Mouse (Mus musculus) lung, postnatal 4 days (tissue): ENCODE results near the gene Adgre5.

Source experiments
- DNase-seq, 2 experiments: peaks; one replicate each; pipeline ENCODE4 v3.0.0; 2021

Gene Adgre5

DNA sequence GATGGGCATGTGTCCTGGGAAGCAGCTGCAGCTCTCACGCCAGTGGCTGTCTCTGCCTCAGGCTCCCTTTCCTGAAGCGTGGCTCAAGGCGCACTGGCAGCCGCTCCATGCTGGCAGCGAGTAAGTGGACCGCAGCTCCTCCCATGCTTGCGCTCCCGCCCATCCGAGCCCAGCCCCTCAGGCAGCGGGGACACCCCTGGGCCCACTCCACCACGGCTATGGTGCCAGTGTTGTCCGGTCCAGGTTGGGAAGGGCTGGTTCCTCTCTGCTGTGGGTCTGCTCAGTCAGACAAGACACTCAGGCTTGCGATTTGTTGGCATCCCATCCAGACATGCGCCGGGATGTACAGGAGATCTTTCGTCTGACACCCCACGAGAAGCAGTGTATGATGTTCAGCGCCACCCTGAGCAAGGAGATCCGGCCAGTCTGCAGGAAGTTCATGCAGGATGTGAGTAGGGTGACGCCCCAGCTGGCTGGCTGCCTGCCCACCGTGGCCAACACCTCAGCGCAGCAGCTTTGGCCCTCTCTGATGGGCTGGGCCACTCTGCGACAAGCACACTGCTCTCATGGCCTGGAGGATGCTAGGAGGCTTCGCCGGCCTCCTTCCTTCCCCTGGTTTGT, 19.6 kb downstream of the Adgre5 start:
- peak; percentile 86 to 93 for DNase-seq

- no peak for DNase-seq
These were observed 21.4 kb downstream of the Adgre5 start for GRCm38 (mm10) chr8:83719693-83720092.

DNA sequence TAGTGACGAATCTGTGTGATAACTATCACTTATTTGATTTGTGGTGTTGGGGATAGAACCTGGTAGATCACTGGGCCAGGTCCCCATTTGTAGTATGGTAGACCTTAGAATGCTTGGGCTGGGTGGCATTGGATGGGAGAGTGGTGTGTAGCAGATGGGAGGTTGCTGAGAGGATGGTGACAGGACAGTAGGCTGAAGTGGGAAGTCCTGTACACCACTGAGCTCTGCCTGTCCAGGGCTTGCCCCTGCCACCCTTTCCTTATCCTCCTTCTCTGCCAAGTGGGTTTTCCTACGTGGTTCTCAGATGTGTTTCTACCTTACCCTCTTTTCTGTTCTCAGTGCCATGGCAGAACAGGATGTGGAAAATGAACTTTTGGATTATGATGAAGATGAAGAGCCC, 22.1 kb downstream of the Adgre5 start:
- no peak for DNase-seq

DNA sequence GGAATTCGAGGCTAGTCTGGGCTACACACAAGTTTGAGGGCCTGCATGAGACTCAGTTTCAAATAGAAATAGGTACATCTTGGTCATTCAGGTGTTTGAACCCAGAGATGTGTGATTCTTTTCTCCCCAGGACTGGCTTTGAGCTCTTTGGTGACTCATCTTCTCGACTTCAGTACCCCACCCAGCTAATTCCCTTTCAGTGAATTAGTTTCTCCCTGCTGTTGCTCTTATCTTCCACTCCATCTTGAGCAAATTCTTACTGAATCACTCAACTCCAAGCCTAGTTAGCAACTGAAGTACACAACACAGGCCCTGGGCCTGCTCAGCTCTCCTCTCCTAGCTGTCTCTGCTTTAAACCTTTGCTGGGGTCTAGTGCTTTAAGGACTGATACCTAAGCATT, 24.6 kb downstream of the Adgre5 start:
- no peak for DNase-seq

GRCm38 (mm10) chr8:83715771-83716170, 25.4 kb downstream of the Adgre5 start:
- DNase-seq = no peak

GRCm38 (mm10) chr8:83715031-83715690, 26.0 kb downstream of the Adgre5 start, which contains the start of gene Ddx39:
Gene Ddx39 (plus strand): TSS chr8:83715177.
- DNase-seq = peak; percentile 97

DNA sequence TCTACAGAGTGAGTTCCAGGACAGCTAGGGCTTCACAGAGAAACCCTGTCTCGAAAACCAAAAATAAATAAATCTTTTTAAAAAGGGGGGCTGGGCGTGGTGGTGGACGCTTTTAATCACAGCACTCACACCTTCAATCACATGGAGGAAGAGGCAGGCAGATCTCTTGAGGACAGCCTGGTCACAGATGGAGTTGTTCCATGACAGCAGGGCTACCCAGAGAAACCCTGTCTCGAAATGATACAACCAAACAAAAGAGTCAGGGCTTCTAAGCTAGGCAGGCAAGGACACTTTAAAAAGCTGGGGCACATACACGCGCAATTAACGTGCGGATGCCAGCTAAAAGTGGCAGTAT, 26.5 kb downstream of the Adgre5 start:
- no peak for DNase-seq

DNA sequence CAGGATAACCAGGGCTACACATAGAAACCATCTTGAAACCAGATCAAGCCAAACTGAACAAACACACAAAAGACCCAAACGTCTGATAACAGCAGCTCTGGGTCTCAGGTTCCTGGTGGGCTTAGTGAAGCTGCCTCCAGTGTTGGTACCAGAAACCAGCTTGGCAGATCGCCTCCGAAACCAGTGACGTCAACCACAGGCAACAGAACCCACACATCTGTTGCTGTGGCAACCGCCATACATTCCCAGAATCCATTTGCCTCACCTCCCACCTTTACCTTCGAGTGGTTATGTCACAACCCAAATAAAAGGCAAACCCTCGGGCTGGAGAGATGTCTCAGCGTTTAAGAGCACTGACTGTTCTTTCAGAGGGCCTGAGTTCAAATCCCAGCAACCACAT, 33.6 kb downstream of the Adgre5 start:
- DNase-seq = no peak

GRCm38 (mm10) chr8:83706411-83706810, 34.7 kb downstream of the Adgre5 start:
- DNase-seq = no peak

- no peak for DNase-seq
These were observed 37.7 kb downstream of the Adgre5 start for GRCm38 (mm10) chr8:83703426-83703825.

DNA sequence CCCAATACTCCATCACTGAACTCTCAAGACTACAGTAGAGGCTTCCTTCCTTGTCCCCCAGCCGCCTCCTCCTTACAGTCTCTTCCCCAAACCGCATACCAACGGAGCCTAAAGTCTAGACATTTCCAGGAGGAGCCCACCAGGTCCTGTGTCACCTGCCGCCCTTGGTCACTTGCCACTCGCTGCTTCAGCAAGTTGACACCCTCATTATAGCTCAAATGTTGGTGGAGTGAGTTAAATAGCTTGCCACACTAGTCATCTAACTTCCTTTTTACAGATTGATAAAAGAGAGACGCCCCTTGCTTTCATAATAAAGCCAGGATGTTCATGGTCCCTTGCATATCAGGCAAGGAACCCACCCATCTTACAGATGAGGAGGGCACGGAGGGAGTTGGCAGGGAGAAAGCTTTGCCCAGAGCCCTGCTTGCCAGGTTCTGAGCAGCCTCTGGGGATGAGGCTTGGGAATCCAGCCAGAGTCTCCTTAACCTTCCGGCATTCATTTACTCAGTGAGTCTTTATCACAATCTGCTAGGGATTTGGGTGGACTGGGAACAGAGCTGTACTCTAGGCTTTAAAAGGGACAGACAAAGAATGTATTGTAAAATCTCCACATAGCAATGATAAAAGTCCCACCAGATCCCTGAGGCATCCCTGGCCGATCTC, 40.6 kb downstream of the Adgre5 start:
- DNase-seq = no peak

DNA sequence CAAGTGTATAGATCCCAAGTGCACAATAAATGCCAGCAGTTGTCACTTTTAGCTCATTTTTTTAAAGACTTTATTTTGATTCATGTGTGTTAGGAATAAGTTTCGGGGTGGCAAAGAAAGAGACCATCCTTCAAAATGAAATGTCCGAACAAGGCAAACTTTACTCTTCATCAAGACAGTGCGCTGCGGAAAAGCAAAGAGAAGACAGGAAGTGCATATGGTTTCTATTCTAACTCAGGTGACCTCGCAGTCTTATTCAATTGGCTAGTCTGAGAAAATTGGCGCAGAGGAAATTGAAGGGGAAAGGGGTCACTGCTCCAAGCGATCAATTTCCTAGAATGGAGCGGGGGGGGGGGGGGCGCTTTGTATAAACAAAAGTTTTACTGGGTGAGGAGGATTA, 41.6 kb downstream of the Adgre5 start:
- no peak for DNase-seq

DNA sequence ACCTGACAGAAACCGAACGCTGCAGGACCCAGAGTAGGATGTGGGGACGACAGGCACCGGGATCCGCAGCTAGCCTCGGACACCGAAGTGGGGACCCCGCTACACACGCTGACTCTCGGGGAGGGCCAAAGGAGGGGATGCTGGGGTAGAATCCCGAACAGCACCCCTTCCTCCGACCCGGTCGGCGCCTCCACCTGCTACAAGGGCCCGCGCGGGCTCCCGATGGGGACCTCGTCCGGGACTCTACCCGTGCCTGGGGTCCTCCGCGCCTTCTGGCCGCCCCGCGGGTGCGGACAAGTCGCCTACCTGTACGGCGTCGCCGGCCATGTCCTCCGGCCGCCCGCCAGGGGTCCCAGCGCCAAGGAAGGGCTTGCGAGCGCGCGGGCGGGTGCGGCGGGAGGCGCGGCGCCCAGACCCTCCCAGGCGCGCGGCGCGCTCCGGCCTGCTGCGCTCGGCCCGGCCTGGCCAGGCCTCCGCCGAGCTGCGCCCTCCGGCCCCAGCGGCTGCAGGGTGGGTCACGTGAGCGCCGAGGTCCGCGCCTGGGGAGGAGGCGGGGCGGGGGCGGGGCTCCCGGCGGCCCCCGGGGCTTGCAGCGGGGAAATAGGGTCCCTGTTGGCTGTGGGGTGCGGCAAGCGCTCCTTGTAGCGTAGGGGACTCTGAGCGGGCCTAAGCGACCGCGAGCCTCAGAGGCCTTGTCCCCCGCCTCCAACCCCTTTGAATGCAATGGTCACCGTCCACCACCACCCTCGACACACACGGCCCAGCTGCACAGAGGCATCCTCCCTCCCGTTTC, 42.3 kb downstream of the Adgre5 start, which contains the start of gene Pkn1:
Gene Pkn1, minus strand, starts transcription at position 519 of the 793 bp plus-strand sequence.
- peak; percentile 86 to 92 for DNase-seq

DNA sequence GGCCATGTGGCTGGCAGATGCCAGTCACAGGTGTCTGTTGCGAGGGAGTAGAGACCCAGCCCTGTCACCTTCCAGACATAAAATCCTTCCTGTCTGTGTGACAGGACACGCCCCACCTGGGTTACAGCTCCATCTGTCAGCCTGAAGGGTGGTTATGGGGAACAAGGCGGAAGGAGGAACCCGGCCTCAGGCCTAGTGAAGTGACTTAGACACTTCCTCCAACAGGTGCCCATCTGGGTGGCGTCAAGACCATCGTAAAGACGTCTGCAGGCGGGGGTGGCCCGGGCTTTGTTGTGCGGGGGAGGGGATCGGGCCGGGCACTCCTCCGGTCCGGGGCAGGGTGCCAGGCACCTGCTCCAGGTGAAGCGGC, 42.9 kb downstream of the Adgre5 start:
- peak; percentile 70 to 71 for DNase-seq

DNA sequence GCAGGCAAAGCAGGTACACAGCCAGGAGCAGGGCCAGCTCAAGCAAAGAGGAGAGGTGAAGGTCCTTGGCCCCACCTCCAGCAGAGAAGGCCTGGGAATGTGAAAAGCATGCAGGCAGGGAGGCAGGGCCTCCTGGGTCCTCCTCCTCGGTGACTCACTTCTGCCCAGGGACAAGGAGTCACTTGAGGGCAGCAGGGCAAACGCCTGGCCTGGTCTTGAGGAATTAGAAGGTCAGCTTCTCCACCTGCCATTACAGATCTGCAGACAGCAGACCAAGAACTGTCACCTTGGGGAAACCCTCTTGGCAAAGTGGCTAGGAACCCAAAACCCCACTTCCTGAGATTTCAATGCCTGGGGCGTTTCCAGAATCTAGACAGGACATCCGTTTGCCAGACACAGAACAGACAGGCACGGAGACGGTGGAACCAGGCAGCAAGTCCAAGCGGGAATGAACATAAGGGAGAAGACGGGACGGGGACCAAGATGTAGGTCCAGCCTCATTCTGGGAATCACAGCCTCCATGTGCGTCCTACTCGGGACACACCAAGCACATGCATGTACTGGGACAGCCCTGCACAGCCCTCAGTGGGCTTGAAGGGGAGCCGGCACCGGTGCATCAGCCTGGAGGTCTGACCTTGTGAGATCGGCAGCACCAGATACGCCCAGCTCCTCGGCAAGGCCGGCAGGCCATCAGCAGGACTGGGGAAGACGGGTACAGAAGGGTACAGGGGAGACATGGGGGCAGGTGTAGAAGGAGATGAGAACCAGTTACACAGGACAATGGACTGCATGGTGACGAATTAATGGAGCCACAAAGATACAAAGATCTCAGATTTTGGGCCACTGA, 43.5 kb downstream of the Adgre5 start:
- peak; percentile 72 to 81 for DNase-seq

DNA sequence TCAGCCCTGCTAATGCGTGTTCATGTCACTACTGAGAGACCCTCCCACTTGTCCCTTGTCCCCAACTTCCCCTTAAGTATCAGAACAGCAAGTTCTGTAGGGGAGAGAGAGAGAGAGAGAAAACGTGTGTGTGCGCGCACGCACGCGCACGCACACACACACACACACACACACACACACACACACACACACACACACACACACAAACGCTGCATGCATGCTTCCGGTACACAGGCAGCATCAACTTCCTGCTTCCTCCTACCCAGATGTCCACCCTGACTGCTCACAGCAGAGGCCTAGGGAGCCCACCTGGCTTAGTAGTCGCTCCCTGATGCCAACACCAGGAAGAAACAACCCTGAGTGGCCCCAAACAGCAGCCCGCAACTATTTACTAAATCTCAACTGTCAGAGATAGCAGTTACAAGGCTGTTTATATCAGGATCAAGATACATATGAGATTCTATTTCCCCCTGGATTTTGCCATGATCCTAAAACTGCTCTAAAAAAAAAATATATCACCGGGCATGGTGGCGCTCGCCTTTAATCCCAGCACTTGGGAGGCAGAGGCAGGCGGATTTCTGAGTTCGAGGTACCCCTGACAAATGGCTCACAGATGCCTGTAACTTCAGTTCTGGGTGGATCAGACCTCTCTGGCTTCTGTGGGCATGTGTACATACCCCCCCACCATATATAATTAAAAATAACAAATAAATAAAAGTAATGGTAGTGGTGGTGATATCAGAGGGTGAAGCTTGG, 45.6 kb downstream of the Adgre5 start:
- peak; percentile 53 to 58 for DNase-seq

DNA sequence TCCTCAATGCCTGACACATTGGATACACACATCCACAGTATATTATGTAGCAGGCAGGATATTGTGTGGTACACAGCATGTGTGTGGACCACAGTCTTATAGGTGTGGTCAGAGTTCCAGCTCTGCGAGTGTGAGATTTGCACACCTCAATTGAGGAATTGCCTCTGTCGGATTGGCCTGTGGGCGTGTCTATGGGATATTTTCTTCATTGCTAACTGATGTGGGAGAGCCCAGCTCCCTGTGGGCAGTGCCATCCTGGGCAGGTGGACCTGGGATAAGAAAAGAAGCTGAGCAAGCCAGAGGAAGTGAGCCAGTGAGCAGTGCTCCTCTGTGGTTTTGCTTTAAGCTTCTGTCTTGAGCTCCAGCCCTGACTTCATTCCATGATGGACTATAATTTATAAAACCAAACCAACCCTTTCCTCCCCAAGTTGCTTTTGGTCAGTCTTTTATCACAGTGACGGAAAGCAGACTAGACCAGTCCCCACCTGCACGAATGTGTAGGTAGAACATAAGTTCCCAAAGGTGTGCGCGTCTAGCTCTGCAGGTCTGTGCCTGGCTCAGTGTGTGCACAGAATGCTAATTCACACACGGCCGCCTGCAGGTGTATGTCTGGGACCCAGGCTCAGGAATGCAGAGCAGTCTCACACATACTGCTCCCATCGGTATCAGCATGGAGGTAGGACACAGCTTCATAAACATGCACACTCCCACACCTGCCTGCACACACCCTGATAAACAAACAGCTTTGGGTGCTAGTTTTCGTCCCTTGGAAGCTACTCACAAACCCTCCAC, 46.6 kb downstream of the Adgre5 start:
- no peak for DNase-seq

DNA sequence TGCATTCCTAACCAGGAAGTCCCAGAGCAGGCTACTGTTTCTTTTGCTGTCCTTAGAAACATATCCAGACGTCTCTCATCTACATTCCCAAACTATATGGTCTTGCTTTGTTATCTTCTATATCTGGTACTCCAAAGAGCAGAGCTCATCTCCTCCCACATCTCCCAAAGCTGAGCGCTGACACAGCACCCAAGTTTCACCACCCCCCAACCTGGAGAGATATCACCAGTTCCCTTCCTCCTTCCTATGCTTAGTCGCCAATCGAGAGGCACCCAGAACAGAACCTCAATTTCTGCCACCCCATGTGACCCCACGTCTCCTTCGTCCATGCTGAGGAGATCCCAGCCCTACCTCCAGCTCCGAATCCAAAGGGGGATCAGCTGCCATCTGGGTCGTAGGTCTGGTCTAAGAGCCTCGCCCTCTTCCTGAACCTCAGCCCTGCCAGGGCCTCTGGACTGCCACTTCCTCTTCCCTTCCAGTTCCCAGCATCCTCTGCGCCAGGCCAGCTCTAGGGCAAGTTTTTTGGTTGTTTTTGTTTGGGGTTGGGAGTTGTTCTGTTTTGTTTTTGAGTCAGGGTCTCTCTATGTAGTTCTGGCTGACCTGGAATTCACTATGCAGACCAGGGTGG, 47.4 kb downstream of the Adgre5 start:
- DNase-seq = peak; percentile 57 to 60

DNA sequence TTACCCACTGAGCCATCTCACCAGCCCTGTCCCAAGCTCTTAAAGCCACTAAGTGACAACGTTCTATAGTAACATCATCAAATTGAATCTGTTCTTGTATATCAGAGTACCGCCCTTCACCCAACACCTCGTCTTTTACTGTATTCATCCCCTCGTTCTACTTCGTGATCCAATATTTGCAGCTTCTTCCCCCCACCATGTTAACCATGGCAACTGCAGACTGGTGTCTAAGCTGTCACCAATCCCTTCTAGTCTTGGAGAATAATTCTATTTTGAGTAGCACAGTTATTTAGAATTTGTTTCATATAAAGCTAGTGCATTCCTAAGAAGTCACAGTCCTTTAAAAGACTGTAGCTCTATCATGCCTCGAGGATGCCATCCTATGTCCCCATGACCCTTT, 51.9 kb downstream of the Adgre5 start:
- DNase-seq = no peak

- no peak for DNase-seq
These were observed 56.6 kb downstream of the Adgre5 start for GRCm38 (mm10) chr8:83684517-83684916.
